ENCODE assay signal across 10 mouse cellular contexts in the genomic region with DNA sequence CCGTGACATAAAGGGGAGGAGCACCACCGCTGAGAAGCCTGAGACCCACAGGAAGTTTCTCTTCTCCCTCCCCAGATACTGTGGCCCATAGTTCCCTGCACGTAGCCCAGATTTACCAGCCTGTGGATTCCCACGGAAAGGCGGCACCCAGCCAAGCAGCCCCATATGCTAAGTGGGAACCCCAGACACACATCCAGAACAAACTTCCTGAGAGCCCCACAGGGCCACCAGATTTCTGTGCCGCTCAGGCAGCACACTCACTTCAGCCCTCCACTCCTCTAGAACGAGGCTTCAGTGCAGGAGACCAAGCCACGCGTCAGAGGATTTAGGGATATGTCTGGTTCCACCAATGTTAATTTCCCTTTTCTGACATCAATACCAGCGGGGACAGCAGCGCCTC.
DNase-seq lines count a peak whose midpoint lies in the region; ATAC-seq and TF ChIP-seq lines count a peak whose summit lies in the region.
"Had no signal": no experiment of that assay in that cellular context is flagged by ENCODE, and none has a peak within 500 bp of the region (broad histone marks: within the 10 kb centered on the region; RNA-seq: fewer than 3 reads in every experiment).

No protein-coding gene starts in this region.

- no peak for DNase-seq in hindbrain, postnatal 0 days (ENCODE audit: low spot score)
- no peak for DNase-seq in hindbrain, embryonic 14.5 days (ENCODE audit: low spot score)
- DNase-seq in thymus, postnatal 4 days, result peak; percentile 6
- no peak for DNase-seq in thymus, postnatal 0 days (ENCODE audit: low spot score)
- DNase-seq in telencephalon, adult 2 months (ENCODE audit: low read depth, low spot score), result peak; percentile 31
- no peak for DNase-seq in stomach, postnatal 0 days (ENCODE audit: low spot score)
- no peak for DNase-seq in gastrocnemius, adult 8-10 months (ENCODE audit: low spot score in 2 of 2)

- H3K27me3 ChIP-seq in hindbrain, postnatal 0 days (ENCODE audit: insufficient read depth, low read length), result no peaks in the 10 kb centered on the region
- no peaks in the 10 kb centered on the region for H3K27me3 ChIP-seq in hindbrain, embryonic 14.5 days (ENCODE audit: control insufficient read depth, insufficient read depth, low read length)
- H3K27me3 ChIP-seq in intestine, embryonic 16.5 days (replicated peaks; ENCODE audit: control insufficient read depth, insufficient read depth, low read length), result no peaks in the 10 kb centered on the region
- H3K27me3 ChIP-seq in stomach, postnatal 0 days (ENCODE audit: control insufficient read depth, insufficient read depth, low read length), result no peaks in the 10 kb centered on the region
- H3K27me3 ChIP-seq: limb, embryonic 15.5 days had no signal

- H3K9me3 ChIP-seq in hindbrain, postnatal 0 days (ENCODE audit: low read length), result no peaks in the 10 kb centered on the region
- no peaks in the 10 kb centered on the region for H3K9me3 ChIP-seq in hindbrain, embryonic 14.5 days (ENCODE audit: control insufficient read depth, low read length)
- H3K9me3 ChIP-seq in intestine, embryonic 16.5 days (ENCODE audit: control insufficient read depth, low read length), result no peaks in the 10 kb centered on the region
- no peaks in the 10 kb centered on the region for H3K9me3 ChIP-seq in stomach, postnatal 0 days (ENCODE audit: control insufficient read depth, low read length)
- H3K9me3 ChIP-seq: limb, embryonic 15.5 days had no signal

- no peak overlapping the region for H3K4me3 ChIP-seq in hindbrain, postnatal 0 days (ENCODE audit: low read length)
- H3K4me3 ChIP-seq in hindbrain, embryonic 14.5 days (replicated peaks; ENCODE audit: low read length), result no peak overlapping the region
- H3K4me3 ChIP-seq in intestine, embryonic 16.5 days (ENCODE audit: low read length), result no peak overlapping the region
- no peak overlapping the region for H3K4me3 ChIP-seq in stomach, postnatal 0 days (ENCODE audit: low read depth, low read length)
- H3K4me3 ChIP-seq: limb, embryonic 15.5 days had no signal

- H3K4me2 ChIP-seq in hindbrain, postnatal 0 days (ENCODE audit: low read depth, low read length), result no peak overlapping the region
- no peak overlapping the region for H3K4me2 ChIP-seq in hindbrain, embryonic 14.5 days (replicated peaks)
- H3K4me2 ChIP-seq in intestine, embryonic 16.5 days (ENCODE audit: low read depth, low read length), result no peak overlapping the region
- H3K4me2 ChIP-seq in stomach, postnatal 0 days (replicated peaks; ENCODE audit: low read depth), result no peak overlapping the region
- H3K4me2 ChIP-seq: limb, embryonic 15.5 days had no signal

- no peak overlapping the region for H3K27ac ChIP-seq in hindbrain, postnatal 0 days
- no peak overlapping the region for H3K27ac ChIP-seq in hindbrain, embryonic 14.5 days
- H3K27ac ChIP-seq in intestine, embryonic 16.5 days (ENCODE audit: low read length), result no peak overlapping the region
- H3K27ac ChIP-seq in stomach, postnatal 0 days (replicated peaks), result no peak overlapping the region
- H3K27ac ChIP-seq: limb, embryonic 15.5 days had no signal

- WGBS in hindbrain, postnatal 0 days, result 46% methylated on average over 11 of the region's 11 CpGs
- 70% methylated on average over 11 of the region's 11 CpGs for WGBS in hindbrain, embryonic 14.5 days
- 65% methylated on average over 11 of the region's 11 CpGs for WGBS in intestine, embryonic 16.5 days
- 60% methylated on average over 11 of the region's 11 CpGs for WGBS in stomach, postnatal 0 days

- peak; percentile 16; the same call in 1 of the 2 replicates for ATAC-seq in hindbrain, postnatal 0 days
- no peak for ATAC-seq in hindbrain, embryonic 14.5 days (ENCODE audit: low FRiP score)
- no peak for ATAC-seq in intestine, embryonic 16.5 days
- no peak for ATAC-seq in stomach, postnatal 0 days (ENCODE audit: low FRiP score, low TSS enrichment)

- no peak for TF ChIP-seq EP300 in stomach, postnatal 0 days (optimal IDR thresholded peaks at IDR 0.05)

- no peaks in the 10 kb centered on the region for H3K36me3 ChIP-seq in hindbrain, postnatal 0 days (ENCODE audit: insufficient read depth, low read length)
- H3K36me3 ChIP-seq in hindbrain, embryonic 14.5 days (replicated peaks; ENCODE audit: control insufficient read depth, insufficient read depth), result no peaks in the 10 kb centered on the region
- H3K36me3 ChIP-seq in intestine, embryonic 16.5 days (ENCODE audit: control insufficient read depth, insufficient read depth, low read length), result no peaks in the 10 kb centered on the region
- H3K36me3 ChIP-seq in stomach, postnatal 0 days (ENCODE audit: control insufficient read depth, insufficient read depth, low read length), result no peaks in the 10 kb centered on the region
- H3K36me3 ChIP-seq: G1E; limb, embryonic 15.5 days had no signal

- H3K9ac ChIP-seq in hindbrain, postnatal 0 days (replicated peaks; ENCODE audit: low read length), result no peak overlapping the region
- no peak overlapping the region for H3K9ac ChIP-seq in hindbrain, embryonic 14.5 days
- peak overlapping the region; percentile 29; the same call in 1 of the 2 replicates for H3K9ac ChIP-seq in intestine, embryonic 16.5 days (ENCODE audit: low read depth, low read length)
- H3K9ac ChIP-seq in stomach, postnatal 0 days (ENCODE audit: low read length), result no peak overlapping the region
- H3K9ac ChIP-seq: limb, embryonic 15.5 days had no signal

- no peaks in the 10 kb centered on the region for H3K4me1 ChIP-seq in hindbrain, postnatal 0 days (ENCODE audit: insufficient read depth, low read length)
- peaks cover 12% of the 10 kb centered on the region for H3K4me1 ChIP-seq in hindbrain, embryonic 14.5 days (replicated peaks; ENCODE audit: control insufficient read depth, insufficient read depth, low read length)
- peaks cover 9% of the 10 kb centered on the region for H3K4me1 ChIP-seq in intestine, embryonic 16.5 days (ENCODE audit: control insufficient read depth, insufficient read depth, low read length)
- no peaks in the 10 kb centered on the region for H3K4me1 ChIP-seq in stomach, postnatal 0 days (replicated peaks; ENCODE audit: control insufficient read depth, insufficient read depth)

- no peak for TF ChIP-seq CTCF in hindbrain, postnatal 0 days (IDR thresholded peaks at IDR 0.05; ENCODE audit: low read depth)
- no peak for TF ChIP-seq CTCF in stomach, postnatal 0 days (IDR thresholded peaks at IDR 0.05; ENCODE audit: low read depth)

Comparison
In these comparisons a context has a peak if more than half of its experiments do, and no peak if none do; other contexts are left out.
1. DNase-seq: peak in thymus, postnatal 4 days (single experiment) and telencephalon, adult 2 months (single experiment); none in hindbrain, postnatal 0 days (single experiment), hindbrain, embryonic 14.5 days (single experiment), thymus, postnatal 0 days (single experiment), stomach, postnatal 0 days (single experiment) and gastrocnemius, adult 8-10 months (0 of 2).